Mouse (Mus musculus) liver, adult 2 months (tissue): ENCODE data around the gene Kcnj1. TPM values are rescaled to one million over a fixed set of nuclear protein-coding genes. Genes with fewer than 3 reads are reported as not detected.
A peak's percentile ranks its signal among the peaks of the same experiment; 100 is the strongest.

Experiments
- DNase-seq: peaks from one replicate; pipeline ENCODE4 v3.0.0-alpha.2; 2011; ENCODE audit warnings: low read depth, low spot score; ENCODE audit errors: extremely low read depth
- H3K27ac ChIP-seq: fragments of 200-500 bp; replicated peaks from 2 replicates; pipeline ENCODE4 v1.5.1; 2012; ENCODE audit warnings: low read depth, mild to moderate bottlenecking, control low read depth, inconsistent platforms, low read length; ENCODE audit not compliant: insufficient read depth
- H3K27me3 ChIP-seq: fragments of 200-500 bp; 2 replicates; pipeline ENCODE4 v1.6.1; 2012; ENCODE audit warnings: mild to moderate bottlenecking, moderate library complexity, low read length, inconsistent platforms; ENCODE audit not compliant: control insufficient read depth, insufficient read depth
- H3K36me3 ChIP-seq: fragments of 200-500 bp; 2 replicates; pipeline ENCODE4 v1.6.1; 2012; ENCODE audit warnings: low read length, inconsistent platforms; ENCODE audit not compliant: control insufficient read depth, insufficient read depth
- H3K4me1 ChIP-seq: fragments of 200-500 bp; 2 replicates; pipeline ENCODE4 v1.6.1; 2011; ENCODE audit warnings: low read length; ENCODE audit not compliant: control insufficient read depth, insufficient read depth
- H3K4me3 ChIP-seq: fragments of 200-500 bp; 2 replicates; pipeline ENCODE4 v1.5.1; 2011; ENCODE audit warnings: low read depth, mild to moderate bottlenecking, control low read depth, low read length, moderate library complexity; ENCODE audit not compliant: insufficient read depth
- H3K79me2 ChIP-seq: fragments of 200-500 bp; 2 replicates; pipeline ENCODE4 v1.6.1; 2012; ENCODE audit warnings: inconsistent platforms, mild to moderate bottlenecking, low read length, moderate library complexity; ENCODE audit not compliant: control insufficient read depth, insufficient read depth
- H3K9ac ChIP-seq: fragments of 200-500 bp; 2 replicates; pipeline ENCODE4 v1.6.1; 2012; ENCODE audit warnings: low read depth, mild to moderate bottlenecking, control low read depth, inconsistent platforms, low read length
- CTCF ChIP-seq: fragments of 200-500 bp; IDR thresholded peaks from 2 replicates; pipeline ENCODE4 v1.5.1; 2011; ENCODE audit warnings: low read depth, low read length, control low read depth
- POLR2A ChIP-seq: fragments of 200-500 bp; IDR thresholded peaks from 2 replicates; pipeline ENCODE4 v1.6.1; 2011; ENCODE audit warnings: low read length, control low read depth; ENCODE audit not compliant: insufficient read depth; ENCODE audit errors: extremely low read depth
- WGBS: fragments of 180-500 bp; shearing (Covaris S2); methylation state at CpG from one replicate; pipeline ENCODE4 v1.1.7; 2018; 5-methylcytosine and 5-hydroxymethylcytosine counted together
- polyA plus RNA-seq: library from polyadenylated mRNA; depleted of rRNA; stranded (reverse); fragments of >200 nt; gene quantifications from 2 replicates; pipeline ENCODE4 v1.2.3, GENCODE M21; 2012
- total RNA-seq: library from RNA; depleted of rRNA; stranded (reverse); fragments of >200 nt; gene quantifications from 2 replicates; pipeline ENCODE4 v1.2.3, GENCODE M21; 2014

Gene Kcnj1
- total and polyA plus RNA-seq, 2 experiments, result not detected

DNA sequence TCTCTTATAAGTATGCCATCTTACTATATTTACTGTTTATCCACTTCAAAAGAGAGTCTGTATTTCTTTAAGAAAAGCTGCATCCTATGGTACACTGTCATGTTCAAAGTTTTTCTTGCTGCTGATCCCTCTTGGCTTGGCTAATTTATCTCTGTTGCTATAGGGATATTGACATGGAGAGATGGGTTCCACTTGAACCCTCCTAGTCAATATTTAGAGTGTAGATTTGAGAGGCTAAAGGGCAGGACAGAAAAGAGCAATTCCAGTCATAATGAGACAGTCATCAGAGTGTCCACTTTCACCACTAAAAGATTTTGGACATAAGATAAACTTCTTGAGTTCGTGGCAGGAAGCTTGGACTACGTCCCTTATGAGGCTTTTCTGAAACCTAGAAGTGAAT is 27.9 kb downstream of the Kcnj1 start:
- H3K27ac ChIP-seq, result peak overlapping the region; percentile 57
- DNase-seq, result no peak

GRCm38 (mm10) chr9:32400662-32401161 is 28.4 kb downstream of the Kcnj1 start:
- no peaks in the 10 kb centered on the region for H3K79me2 ChIP-seq
- H3K4me3 ChIP-seq, result no peak overlapping the region
- WGBS, result 14% methylated on average over 5 of the region's 5 CpGs
- peak; percentile 79 for DNase-seq
- H3K4me1 ChIP-seq, result peaks cover 14% of the 10 kb centered on the region
- H3K27me3 ChIP-seq, result no peaks in the 10 kb centered on the region
- H3K9ac ChIP-seq, result no peak overlapping the region
- TF ChIP-seq POLR2A (no peak), CTCF (no peak)
- H3K27ac ChIP-seq, result peak overlapping the region; percentile 57
- no peaks in the 10 kb centered on the region for H3K36me3 ChIP-seq

More for the DNA sequence above, 27.9 kb downstream of the Kcnj1 start:
- TF ChIP-seq POLR2A (no peak), CTCF (no peak)
- Histone ChIP-seq H3K79me2 (no peaks in the 10 kb centered on the region), H3K4me1 (peaks cover 14% of the 10 kb centered on the region), H3K36me3 (no peaks in the 10 kb centered on the region), H3K27me3 (no peaks in the 10 kb centered on the region), H3K9ac (no peak overlapping the region), H3K4me3 (no peak overlapping the region)
- 20% methylated on average over 2 of the region's 2 CpGs for WGBS

DNA sequence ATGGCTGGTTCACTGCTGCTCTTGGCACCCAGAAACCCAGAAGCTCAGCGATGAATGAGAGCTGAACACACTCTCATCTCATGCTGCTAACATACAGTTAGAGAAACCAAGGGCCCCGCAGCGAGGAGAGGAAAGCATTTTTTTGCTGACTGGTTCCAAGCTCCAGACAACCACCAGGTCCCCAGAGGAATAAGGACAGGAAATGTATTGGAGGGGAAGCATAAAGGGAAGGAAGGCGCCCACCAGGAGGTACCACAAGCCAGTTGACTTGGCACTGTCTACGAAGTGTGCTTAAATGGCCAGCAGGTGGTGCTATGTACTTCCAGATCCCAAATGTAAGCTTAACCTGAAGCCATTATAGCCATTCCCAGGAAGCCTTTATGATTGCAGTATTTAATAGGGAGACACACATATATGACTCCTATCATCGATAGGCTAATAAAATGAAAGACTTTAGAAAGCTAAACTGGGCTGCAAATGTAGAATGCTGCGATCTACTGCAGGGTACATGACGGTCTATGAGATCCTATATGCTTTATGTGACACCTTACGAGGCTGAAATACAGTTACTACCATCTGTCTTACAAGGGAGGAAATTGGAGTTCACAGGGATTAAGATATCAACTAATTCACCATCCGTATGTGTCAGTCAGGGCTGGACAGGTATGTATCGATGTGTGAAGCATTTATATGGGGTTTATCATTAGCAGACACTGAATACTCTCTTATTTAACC is 33.1 kb downstream of the Kcnj1 start:
- Histone ChIP-seq H3K9ac (no peak overlapping the region), H3K79me2 (no peaks in the 10 kb centered on the region), H3K27me3 (peaks cover 3% of the 10 kb centered on the region; the same call in 1 of the 2 replicates), H3K4me1 (peaks cover 10% of the 10 kb centered on the region; the same call in 1 of the 2 replicates), H3K4me3 (no peak overlapping the region), H3K27ac (no peak overlapping the region), H3K36me3 (no peaks in the 10 kb centered on the region)
- TF ChIP-seq CTCF, result peak; percentile 60
- TF ChIP-seq POLR2A, result no peak
- 40% methylated on average over 11 of the region's 11 CpGs for WGBS
- DNase-seq, result peak; percentile 60

- no peaks in the 10 kb centered on the region for H3K79me2 ChIP-seq
- no peaks in the 10 kb centered on the region for H3K36me3 ChIP-seq
- WGBS, result 22% methylated on average over 8 of the region's 8 CpGs
- no peak overlapping the region for H3K9ac ChIP-seq
- H3K4me3 ChIP-seq, result peak overlapping the region; percentile 59; the same call in 1 of the 2 replicates
- TF ChIP-seq POLR2A (no peak), CTCF (no peak)
- no peaks in the 10 kb centered on the region for H3K4me1 ChIP-seq
- H3K27me3 ChIP-seq, result peaks cover 3% of the 10 kb centered on the region; the same call in 1 of the 2 replicates
- H3K27ac ChIP-seq, result no peak overlapping the region
- DNase-seq, result no peak
Observed at GRCm38 (mm10) chr9:32408730-32409059, 36.4 kb downstream of the Kcnj1 start.

DNA sequence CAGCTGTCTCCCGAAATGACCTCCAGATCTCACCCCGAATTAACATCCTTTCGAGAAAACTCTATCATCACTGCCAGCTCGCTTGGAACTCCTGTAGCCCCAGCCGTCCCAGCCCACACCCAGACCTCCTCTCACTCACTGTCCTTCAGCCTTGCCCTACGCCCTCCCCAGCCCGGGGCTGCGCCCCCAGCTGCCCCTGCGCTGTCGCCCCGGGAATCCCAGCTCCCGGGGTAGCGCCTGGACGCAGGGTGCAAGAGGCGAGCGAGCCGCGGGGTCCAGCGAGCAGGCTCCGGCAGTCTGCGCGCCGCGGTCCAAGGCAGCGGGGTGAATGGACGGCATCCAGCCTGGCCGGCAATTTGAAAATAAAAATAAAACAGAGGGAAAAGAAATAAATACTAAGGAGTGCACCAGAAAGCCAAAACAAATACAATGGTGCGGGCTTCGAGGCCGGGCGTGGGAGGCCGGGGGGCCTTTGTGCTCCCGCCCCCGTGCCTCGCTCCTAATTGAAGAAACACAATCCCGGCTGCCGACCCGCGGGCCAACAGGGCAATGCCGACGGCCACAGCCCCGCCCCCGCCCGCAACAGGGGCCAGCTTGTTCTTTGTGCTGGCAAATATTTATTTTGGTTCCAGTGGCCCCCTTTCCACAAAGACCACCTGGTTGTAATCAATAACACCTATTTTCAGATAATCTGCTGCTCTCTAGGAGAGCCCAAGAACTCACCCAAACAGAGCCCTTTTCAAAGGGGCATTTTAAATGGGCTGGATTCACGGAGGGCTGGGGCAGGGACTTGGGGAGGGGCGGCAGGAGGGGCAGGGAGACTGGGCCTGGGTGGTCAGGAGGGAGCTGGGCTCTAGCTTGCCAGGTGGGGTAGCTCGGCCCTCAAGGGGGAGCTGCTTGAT is 37.0 kb downstream of the Kcnj1 start:
- Histone ChIP-seq H3K79me2 (no peaks in the 10 kb centered on the region), H3K36me3 (no peaks in the 10 kb centered on the region), H3K9ac (peak overlapping the region; percentile 70), H3K4me3 (peak overlapping the region; percentile 59; the same call in 1 of the 2 replicates), H3K27ac (no peak overlapping the region), H3K27me3 (peaks cover 3% of the 10 kb centered on the region; the same call in 1 of the 2 replicates), H3K4me1 (no peaks in the 10 kb centered on the region)
- no peak for DNase-seq
- WGBS, result 4% methylated on average over 47 of the region's 47 CpGs
- TF ChIP-seq POLR2A (no peak), CTCF (no peak)
